Mouse (Mus musculus) midbrain, embryonic 15.5 days (tissue): ENCODE results near the gene Pon3. TPM values are rescaled to one million over a fixed set of nuclear protein-coding genes. Genes with fewer than 3 reads are reported as not detected.
"Not testable (repeated sequence)": the region's sequence is repeated elsewhere in the genome, so short reads cannot be mapped to it uniquely, and the experiment has no call there.

ENCODE experiments used
- ATAC-seq: fragments of 200-750 bp; cut with Nextera tagmentation; replicated peaks from 2 replicates; pipeline ENCODE4 v1.8.0; 2017; ENCODE audit warnings: moderate TSS enrichment
- H3K27ac ChIP-seq: fragments of 300-500 bp; sonication (generic); 2 replicates; pipeline ENCODE4 v1.5.1; 2015; ENCODE audit warnings: mild to moderate bottlenecking, inconsistent platforms
- H3K27me3 ChIP-seq: fragments of 300-500 bp; sonication (generic); replicated peaks from 2 replicates; pipeline ENCODE4 v1.6.1; 2015; ENCODE audit warnings: inconsistent platforms
- H3K36me3 ChIP-seq: fragments of 300-500 bp; sonication (generic); replicated peaks from 2 replicates; pipeline ENCODE4 v1.6.1; 2015; ENCODE audit warnings: inconsistent platforms
- H3K4me1 ChIP-seq: fragments of 300-500 bp; sonication (generic); 2 replicates; pipeline ENCODE4 v1.6.1; 2015; ENCODE audit warnings: inconsistent platforms
- H3K4me2 ChIP-seq: fragments of 300-500 bp; sonication (generic); 2 replicates; pipeline ENCODE4 v1.6.1; 2015; ENCODE audit warnings: inconsistent platforms, mild to moderate bottlenecking, moderate library complexity
- H3K4me3 ChIP-seq: fragments of 300-500 bp; sonication (generic); 2 replicates; pipeline ENCODE4 v1.5.1; 2015; ENCODE audit warnings: mild to moderate bottlenecking, inconsistent platforms
- H3K9ac ChIP-seq: fragments of 300-500 bp; sonication (generic); 2 replicates; pipeline ENCODE4 v1.6.1; 2015; ENCODE audit warnings: mild to moderate bottlenecking, inconsistent platforms
- H3K9me3 ChIP-seq: fragments of 300-500 bp; sonication (generic); 2 replicates; pipeline ENCODE4 v1.6.1; 2016; ENCODE audit warnings: inconsistent platforms
- WGBS: fragments of 180-500 bp; shearing (Covaris S2); methylation state at CpG from one replicate; pipeline ENCODE4 v1.1.7; 2015; ENCODE audit warnings: mixed read lengths; 5-methylcytosine and 5-hydroxymethylcytosine counted together
- polyA plus RNA-seq: library from polyadenylated mRNA; unstranded; fragments of >200 nt; fragmentation: Nextera tagmentation; extraction: Ambion mirVana; gene quantifications from 2 replicates; pipeline ENCODE4 v1.2.1, GENCODE M21; 2015

The Pon3 gene
- polyA plus RNA-seq, 1 experiment from 2014 or later = 4.6 TPM

DNA sequence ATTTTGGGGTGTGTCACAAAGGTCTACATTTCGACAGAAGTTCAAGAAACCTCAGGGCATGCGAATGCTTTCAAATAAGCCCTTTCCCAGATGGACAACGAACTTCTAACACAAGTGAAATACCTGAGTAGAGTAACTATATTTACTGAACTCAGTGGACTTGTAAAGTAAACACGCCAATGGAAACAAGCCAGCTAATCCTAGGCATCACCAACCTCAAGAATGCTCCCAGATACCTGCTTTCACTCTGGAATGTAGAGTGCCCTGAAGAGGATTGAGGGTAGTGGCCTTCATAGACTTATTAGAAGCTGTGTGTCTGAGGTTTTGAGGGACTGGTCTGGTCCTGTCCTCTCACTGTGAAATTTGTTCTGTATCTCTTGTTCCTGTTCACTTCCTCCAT lies 18.6 kb downstream of the Pon3 start:
- 90% methylated on average over 4 of the region's 4 CpGs for WGBS
- Histone ChIP-seq H3K27ac (no peak overlapping the region), H3K36me3 (no peaks in the 10 kb centered on the region), H3K9me3 (no peaks in the 10 kb centered on the region), H3K9ac (no peak overlapping the region), H3K4me1 (no peaks in the 10 kb centered on the region), H3K27me3 (no peaks in the 10 kb centered on the region), H3K4me2 (no peak overlapping the region), H3K4me3 (no peak overlapping the region)
- ATAC-seq = no peak

DNA sequence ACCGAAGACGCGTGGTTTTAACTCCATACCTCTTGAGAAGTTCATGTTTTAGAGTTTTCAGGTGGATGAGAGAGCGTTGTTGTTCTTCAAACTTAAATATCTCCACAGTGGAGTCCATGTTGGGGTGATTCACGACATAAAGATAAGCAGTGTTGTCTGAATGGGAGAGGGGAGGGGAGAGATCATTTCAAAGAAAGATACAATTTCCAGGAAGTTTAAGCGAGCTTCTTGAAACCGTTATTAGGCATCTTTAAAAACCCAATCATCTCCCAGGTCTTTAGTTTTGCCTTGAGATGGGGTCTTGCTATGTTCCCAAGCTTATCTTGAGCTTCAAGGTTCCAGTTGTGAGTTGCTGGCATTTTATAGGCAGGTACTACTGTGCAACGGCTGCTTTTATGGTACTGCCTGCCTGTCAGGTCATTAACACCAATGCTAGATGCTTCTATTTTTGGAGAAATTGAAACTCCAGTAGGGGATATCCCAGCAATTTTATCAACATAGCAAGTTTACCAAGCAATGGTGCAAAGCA lies 19.2 kb downstream of the Pon3 start:
- H3K4me2 ChIP-seq = no peak overlapping the region
- H3K27ac ChIP-seq = no peak overlapping the region
- no peaks in the 10 kb centered on the region for H3K27me3 ChIP-seq
- H3K4me3 ChIP-seq = no peak overlapping the region
- 76% methylated on average over 8 of the region's 8 CpGs for WGBS
- no peak overlapping the region for H3K9ac ChIP-seq
- no peaks in the 10 kb centered on the region for H3K4me1 ChIP-seq
- ATAC-seq = no peak
- no peaks in the 10 kb centered on the region for H3K36me3 ChIP-seq
- no peaks in the 10 kb centered on the region for H3K9me3 ChIP-seq

DNA sequence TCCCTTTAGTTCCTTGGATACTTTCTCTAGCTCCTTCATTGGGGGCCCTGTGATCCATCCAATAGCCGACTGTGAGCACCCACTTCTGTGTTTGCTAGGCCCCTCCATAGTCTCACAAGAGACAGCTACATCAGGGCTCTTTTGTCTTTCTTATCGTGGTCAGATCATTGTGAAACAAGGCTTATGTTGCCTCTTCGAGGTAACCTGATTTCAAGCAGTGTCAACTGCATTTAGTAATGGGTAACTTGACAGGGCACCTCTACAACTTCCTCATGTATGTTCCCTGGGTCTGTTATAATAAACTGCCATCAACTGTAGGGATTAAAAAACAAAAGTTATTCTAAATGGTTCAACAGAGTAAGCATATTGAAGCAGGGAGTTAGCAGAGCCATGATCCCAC lies 21.5 kb downstream of the Pon3 start:
- H3K4me3 ChIP-seq = no peak overlapping the region
- H3K4me2 ChIP-seq = no peak overlapping the region
- ATAC-seq = no peak
- WGBS = 77% methylated on average over 3 of the region's 3 CpGs
- no peak overlapping the region for H3K27ac ChIP-seq
- no peak overlapping the region for H3K9ac ChIP-seq
- no peaks in the 10 kb centered on the region for H3K27me3 ChIP-seq
- no peaks in the 10 kb centered on the region for H3K4me1 ChIP-seq
- H3K9me3 ChIP-seq = no peaks in the 10 kb centered on the region
- H3K36me3 ChIP-seq = no peaks in the 10 kb centered on the region

DNA sequence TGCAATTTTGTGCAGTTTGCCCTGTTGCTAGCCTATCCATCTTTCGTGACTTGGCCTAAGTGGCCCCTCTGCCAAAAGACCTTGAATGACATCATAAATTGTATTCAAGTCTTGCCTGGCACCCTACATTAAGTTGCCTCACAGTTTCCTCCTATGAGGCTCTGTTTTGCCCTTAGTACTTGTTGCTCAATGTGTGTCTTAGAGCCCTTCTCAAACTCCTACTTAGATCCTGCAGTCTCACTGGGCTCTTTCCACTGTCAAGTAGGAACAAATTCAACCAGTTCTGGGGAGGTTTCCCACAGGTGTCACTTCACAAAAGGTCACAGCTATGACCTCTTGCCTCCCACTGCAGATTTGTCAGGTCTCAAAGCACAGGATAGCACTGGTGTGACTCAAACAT lies 22.3 kb downstream of the Pon3 start:
- no peaks in the 10 kb centered on the region for H3K9me3 ChIP-seq
- 95% methylated on average over 1 of the region's 1 CpGs for WGBS
- no peak overlapping the region for H3K27ac ChIP-seq
- ATAC-seq = no peak
- H3K36me3 ChIP-seq = no peaks in the 10 kb centered on the region
- H3K4me1 ChIP-seq = no peaks in the 10 kb centered on the region
- H3K4me3 ChIP-seq = no peak overlapping the region
- H3K9ac ChIP-seq = no peak overlapping the region
- H3K4me2 ChIP-seq = no peak overlapping the region
- no peaks in the 10 kb centered on the region for H3K27me3 ChIP-seq

DNA sequence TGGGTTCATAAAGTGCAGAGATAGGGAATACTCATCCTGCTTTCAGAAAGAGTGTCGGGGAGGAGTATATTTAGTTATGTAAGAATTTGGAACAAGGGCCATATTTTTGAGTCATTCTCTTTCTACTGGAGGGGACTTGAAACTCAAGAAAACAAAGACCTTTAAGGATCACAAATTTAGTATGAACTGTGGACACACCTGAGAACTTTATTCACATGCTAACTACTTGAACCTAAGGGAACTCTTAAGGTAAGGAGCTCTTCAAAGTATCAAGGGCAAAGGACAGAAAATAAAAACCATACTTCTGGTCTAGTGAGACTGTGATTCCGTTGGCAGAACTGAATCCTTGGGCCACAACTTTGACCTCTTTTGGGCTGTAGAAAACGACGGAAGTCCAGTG lies 24.1 kb downstream of the Pon3 start:
- Histone ChIP-seq H3K9ac (no peak overlapping the region), H3K9me3 (no peaks in the 10 kb centered on the region), H3K27me3 (no peaks in the 10 kb centered on the region), H3K27ac (no peak overlapping the region), H3K4me3 (no peak overlapping the region), H3K4me2 (no peak overlapping the region), H3K4me1 (no peaks in the 10 kb centered on the region), H3K36me3 (no peaks in the 10 kb centered on the region)
- WGBS = 88% methylated on average over 4 of the region's 4 CpGs
- ATAC-seq = no peak

DNA sequence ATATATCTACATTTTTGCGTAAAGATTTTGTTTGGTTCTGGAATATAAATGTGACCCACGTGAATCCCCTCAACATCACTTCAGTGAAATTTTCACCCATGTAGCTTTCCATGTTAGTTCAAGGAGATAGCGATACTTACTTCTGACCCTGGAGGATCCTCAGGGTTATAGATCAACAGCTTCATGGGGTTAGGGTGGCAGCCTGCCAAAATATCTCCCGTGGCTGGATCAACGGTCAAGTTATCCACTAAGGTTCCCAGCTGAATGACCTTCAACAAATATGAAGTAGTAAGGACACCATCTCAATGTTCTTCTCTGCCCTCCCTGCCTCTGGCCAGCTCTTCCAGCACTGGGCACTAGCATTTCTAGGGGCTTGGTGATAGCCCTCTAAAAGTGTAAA lies 25.8 kb downstream of the Pon3 start:
- Histone ChIP-seq H3K4me2 (no peak overlapping the region), H3K27me3 (no peaks in the 10 kb centered on the region), H3K9me3 (no peaks in the 10 kb centered on the region), H3K27ac (no peak overlapping the region), H3K4me1 (no peaks in the 10 kb centered on the region), H3K4me3 (no peak overlapping the region), H3K36me3 (no peaks in the 10 kb centered on the region), H3K9ac (no peak overlapping the region)
- ATAC-seq = no peak
- WGBS = 92% methylated on average over 5 of the region's 5 CpGs

DNA sequence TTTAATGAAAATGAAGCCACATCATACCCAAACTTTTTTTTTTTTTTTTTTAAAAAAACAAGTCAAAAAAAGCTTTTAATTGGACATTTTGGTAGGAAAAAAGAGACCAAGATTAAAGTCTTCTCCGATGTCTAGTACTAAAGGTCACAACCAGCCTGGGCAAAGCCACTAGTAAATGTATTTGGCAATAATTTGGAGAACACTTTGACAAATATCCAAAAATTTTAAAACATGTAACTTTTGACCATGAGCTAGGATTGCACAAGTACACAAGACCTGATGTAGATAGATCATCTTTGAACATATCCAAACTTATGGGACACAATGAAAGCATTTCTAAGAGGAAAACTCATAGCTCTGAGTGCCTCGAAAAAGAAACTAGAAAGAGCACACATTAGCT lies 32.5 kb downstream of the Pon3 start:
- 87% methylated on average over 2 of the region's 2 CpGs for WGBS
- H3K9ac ChIP-seq, ATAC-seq: not testable (repeated sequence)

DNA sequence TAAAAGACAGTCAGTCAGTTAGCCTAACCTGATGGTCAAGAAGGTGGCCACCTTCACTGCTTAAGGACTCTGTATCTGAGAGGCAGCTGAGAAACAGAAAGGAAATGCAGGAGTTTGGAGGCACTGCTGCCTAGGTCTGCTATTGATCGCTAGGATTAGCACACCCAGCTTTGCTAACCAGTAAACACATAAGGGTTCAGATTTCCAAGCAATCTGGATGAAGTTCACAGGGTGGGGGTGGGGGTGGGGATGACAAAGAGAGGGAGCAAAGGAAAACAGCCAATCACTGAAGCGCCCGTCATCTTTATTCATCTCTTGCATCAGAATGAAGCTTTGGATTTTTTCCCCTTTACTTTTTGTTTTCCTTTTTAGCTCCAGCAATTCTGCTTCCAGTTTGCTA lies 34.0 kb downstream of the Pon3 start:
- H3K4me1 ChIP-seq = no peaks in the 10 kb centered on the region
- H3K4me2 ChIP-seq = no peak overlapping the region
- no peaks in the 10 kb centered on the region for H3K9me3 ChIP-seq
- H3K27ac ChIP-seq = no peak overlapping the region
- no peak overlapping the region for H3K4me3 ChIP-seq
- 76% methylated on average over 3 of the region's 3 CpGs for WGBS
- no peaks in the 10 kb centered on the region for H3K27me3 ChIP-seq
- no peaks in the 10 kb centered on the region for H3K36me3 ChIP-seq
- no peak overlapping the region for H3K9ac ChIP-seq
- no peak for ATAC-seq

More for the DNA sequence above, 32.5 kb downstream of the Pon3 start:
- H3K27ac ChIP-seq, H3K4me3 ChIP-seq, H3K36me3 ChIP-seq, H3K27me3 ChIP-seq, H3K9me3 ChIP-seq, H3K4me2 ChIP-seq, H3K4me1 ChIP-seq: not testable (repeated sequence)

DNA sequence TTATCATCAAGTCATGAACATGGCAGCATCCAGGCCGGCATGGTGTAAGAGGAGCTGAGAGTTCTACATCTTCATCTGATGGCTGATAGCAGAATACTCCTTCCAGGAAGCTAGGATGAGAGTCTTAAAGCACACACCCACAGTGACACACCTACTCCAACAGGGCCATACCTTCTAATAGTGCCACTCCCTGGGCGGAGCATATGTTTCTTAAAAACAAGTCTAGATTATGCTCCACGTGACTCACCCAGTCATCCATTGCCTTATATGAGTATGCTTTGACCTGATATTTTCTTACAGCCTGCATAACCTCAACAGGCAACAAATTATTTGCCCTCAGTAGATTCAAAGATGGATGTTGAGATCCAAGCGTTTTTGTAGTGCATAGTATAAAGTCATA lies 37.9 kb downstream of the Pon3 start:
- no peak overlapping the region for H3K4me3 ChIP-seq
- H3K27me3 ChIP-seq = no peaks in the 10 kb centered on the region
- H3K4me1 ChIP-seq = no peaks in the 10 kb centered on the region
- H3K9me3 ChIP-seq = no peaks in the 10 kb centered on the region
- H3K27ac ChIP-seq = no peak overlapping the region
- ATAC-seq = no peak
- no peak overlapping the region for H3K4me2 ChIP-seq
- no peaks in the 10 kb centered on the region for H3K36me3 ChIP-seq
- H3K9ac ChIP-seq = no peak overlapping the region
- 93% methylated on average over 4 of the region's 4 CpGs for WGBS

DNA sequence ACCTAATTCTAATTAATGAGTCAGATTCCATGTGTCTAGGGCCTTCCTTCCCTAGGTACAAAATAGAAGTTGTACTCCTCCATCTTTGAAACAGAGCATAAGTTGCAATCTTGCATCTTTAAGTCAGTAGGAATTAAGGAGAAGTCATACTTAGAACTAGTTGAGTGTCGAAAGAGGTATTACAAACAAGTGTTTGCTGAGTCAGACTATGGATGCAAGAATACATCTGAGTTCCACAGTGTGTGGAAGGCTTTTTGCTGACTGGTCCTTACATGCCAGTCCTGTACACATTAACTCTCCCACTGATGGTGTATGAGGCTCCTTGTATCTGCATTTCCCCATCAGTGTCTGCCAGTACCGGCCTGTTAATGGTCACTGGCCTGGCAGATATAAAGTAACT lies 48.3 kb downstream of the Pon3 start:
- Histone ChIP-seq H3K4me2 (no peak overlapping the region), H3K9ac (no peak overlapping the region), H3K9me3 (no peaks in the 10 kb centered on the region), H3K27ac (no peak overlapping the region), H3K4me1 (no peaks in the 10 kb centered on the region), H3K27me3 (no peaks in the 10 kb centered on the region), H3K4me3 (no peak overlapping the region), H3K36me3 (no peaks in the 10 kb centered on the region)
- 80% methylated on average over 2 of the region's 2 CpGs for WGBS
- ATAC-seq = no peak

DNA sequence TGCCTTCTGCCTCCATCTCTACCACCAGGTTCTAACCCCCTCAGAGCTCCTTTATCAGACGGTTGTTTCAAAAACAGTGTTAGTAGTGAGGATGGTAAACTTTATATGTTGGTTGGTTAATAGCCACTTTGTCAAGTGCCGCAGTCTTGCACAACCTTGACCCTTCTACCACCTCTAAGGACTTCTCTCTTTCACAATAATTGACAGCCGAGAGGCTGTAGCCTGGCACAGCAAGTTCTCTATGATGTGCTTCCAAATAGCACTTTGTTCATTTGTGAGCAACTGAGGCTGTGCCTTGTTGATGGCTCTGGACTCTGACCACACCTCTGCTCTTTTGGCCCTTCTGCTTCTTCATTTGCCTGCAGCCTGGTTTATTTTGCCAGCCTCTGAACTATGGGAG lies 56.2 kb downstream of the Pon3 start:
- no peaks in the 10 kb centered on the region for H3K36me3 ChIP-seq
- no peak overlapping the region for H3K4me2 ChIP-seq
- H3K27me3 ChIP-seq = no peaks in the 10 kb centered on the region
- H3K4me1 ChIP-seq = no peaks in the 10 kb centered on the region
- no peak overlapping the region for H3K27ac ChIP-seq
- 90% methylated on average over 3 of the region's 3 CpGs for WGBS
- ATAC-seq = no peak
- no peak overlapping the region for H3K4me3 ChIP-seq
- no peaks in the 10 kb centered on the region for H3K9me3 ChIP-seq
- H3K9ac ChIP-seq = no peak overlapping the region

DNA sequence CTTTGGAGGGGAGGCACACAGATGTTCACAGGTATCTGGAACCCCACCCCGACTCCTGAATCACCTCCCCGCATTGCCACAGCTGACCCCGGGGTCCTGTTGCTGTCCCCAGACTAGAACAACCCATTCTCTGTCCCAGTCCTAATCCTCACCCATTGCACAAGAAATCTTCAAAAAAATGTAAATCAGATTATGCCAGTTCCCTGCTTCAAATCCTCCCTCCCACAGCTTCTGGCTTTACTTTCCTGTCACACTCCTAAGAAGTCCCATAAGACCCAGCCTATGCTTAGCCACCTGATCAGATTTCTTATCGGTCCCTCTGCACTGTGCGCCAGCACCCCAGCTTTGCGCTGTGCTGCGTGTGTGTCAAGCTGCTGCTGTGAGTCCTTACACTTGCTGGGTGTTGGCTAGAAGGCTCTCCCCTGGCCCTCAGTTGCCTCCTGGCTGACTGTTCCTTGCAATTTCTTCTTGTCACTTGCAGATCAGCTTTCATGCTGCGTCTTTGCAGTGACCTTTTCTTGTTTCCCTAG lies 56.6 kb downstream of the Pon3 start:
- WGBS = 83% methylated on average over 8 of the region's 8 CpGs
- H3K4me2 ChIP-seq = no peak overlapping the region
- no peak overlapping the region for H3K9ac ChIP-seq
- H3K27me3 ChIP-seq = no peaks in the 10 kb centered on the region
- no peak overlapping the region for H3K4me3 ChIP-seq
- H3K9me3 ChIP-seq = no peaks in the 10 kb centered on the region
- no peaks in the 10 kb centered on the region for H3K4me1 ChIP-seq
- no peak for ATAC-seq
- no peak overlapping the region for H3K27ac ChIP-seq
- H3K36me3 ChIP-seq = no peaks in the 10 kb centered on the region

DNA sequence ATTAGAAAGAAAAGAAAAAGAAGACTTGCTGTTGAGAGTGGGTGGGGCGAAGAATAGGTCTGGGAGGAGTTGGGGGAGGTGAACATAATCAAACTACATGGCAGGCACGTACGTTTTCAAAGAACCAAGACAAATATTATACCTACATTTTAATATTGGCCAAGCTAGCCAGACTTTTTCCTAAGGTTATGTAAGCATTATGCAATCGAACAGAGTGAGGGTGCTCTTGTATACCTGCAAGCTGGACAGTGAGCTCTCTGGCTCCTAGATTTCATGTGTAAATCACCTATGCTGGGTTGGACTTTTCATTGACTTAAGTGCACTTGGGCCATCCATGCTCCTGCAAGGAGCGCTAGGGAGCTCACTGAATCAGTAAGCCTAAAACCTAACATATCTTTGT lies 57.5 kb downstream of the Pon3 start:
- ATAC-seq = no peak
- Histone ChIP-seq H3K9ac (no peak overlapping the region), H3K27me3 (no peaks in the 10 kb centered on the region)

More for the DNA sequence above, 57.5 kb downstream of the Pon3 start:
- Histone ChIP-seq H3K27ac (no peak overlapping the region), H3K4me2 (no peak overlapping the region), H3K4me3 (no peak overlapping the region), H3K9me3 (no peaks in the 10 kb centered on the region), H3K36me3 (no peaks in the 10 kb centered on the region), H3K4me1 (no peaks in the 10 kb centered on the region)
- WGBS = 93% methylated on average over 5 of the region's 5 CpGs
